In the genomic region with DNA sequence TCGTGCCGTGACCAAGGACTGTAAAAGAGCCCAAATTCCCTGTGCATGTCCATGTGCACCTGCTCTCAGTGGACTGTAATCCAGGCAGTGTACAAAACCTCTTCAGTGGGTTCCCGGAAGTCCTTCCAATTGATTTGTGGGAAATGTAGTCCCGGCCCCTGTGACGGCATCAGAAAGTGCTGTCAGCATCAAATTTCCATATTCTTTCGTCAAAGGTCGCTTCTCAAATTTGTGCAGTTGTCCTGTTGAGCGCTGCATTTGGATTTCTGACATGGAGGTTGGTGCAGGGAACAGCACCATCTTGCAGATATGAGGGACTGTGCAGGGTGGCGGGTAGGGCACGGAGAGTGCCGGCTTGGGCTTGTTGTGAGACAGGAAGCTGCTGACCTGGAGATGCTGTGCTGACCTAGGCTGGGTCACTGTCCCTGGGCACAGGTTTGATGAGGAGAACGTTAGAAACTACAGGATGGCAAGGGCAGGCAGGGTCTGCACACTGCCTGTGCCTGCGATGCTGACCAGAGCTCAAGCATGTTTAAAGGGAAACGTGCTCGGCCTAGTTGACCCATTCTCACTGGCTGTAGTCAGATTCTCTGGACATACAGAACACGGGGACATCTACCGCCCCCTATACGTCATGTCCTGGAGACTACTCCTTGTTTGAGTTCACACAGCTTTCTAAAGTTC, we compare ENCODE assay signal across 8 mouse cellular contexts. TPM values are rescaled to one million over a fixed set of nuclear protein-coding genes. Genes with fewer than 3 reads are reported as not detected.
DNase-seq lines count a peak whose midpoint lies in the region; ATAC-seq and TF ChIP-seq lines count a peak whose summit lies in the region.

No protein-coding gene starts in this region.

- H3K27ac ChIP-seq in forebrain, embryonic 14.5 days (ENCODE audit: low read depth, low read length): no peak overlapping the region

- H3K9me3 ChIP-seq in forebrain, embryonic 14.5 days (replicated peaks; ENCODE audit: control insufficient read depth, low read length): no peaks in the 10 kb centered on the region

- H3K27me3 ChIP-seq in forebrain, embryonic 14.5 days (replicated peaks; ENCODE audit: control insufficient read depth, insufficient read depth, low read length): no peaks in the 10 kb centered on the region

- H3K4me1 ChIP-seq in forebrain, embryonic 14.5 days (ENCODE audit: control insufficient read depth, insufficient read depth, low read length): peaks cover 6% of the 10 kb centered on the region; the same call in 1 of the 2 replicates
- H3K4me1 ChIP-seq in lung, adult 2 months (ENCODE audit: control insufficient read depth, insufficient read depth, low read length): peaks cover 2% of the 10 kb centered on the region; the same call in 1 of the 2 replicates

- peak overlapping the region; percentile 76 for H3K4me2 ChIP-seq in forebrain, embryonic 14.5 days (ENCODE audit: low read length)

- no peaks in the 10 kb centered on the region for H3K36me3 ChIP-seq in forebrain, embryonic 14.5 days (ENCODE audit: control insufficient read depth, insufficient read depth, low read length)

- WGBS in forebrain, embryonic 14.5 days: 1% methylated on average over 18 of the region's 18 CpGs
- WGBS in lung, adult 2 months: 1% methylated on average over 18 of the region's 18 CpGs

- no peak for TF ChIP-seq POLR2A in lung, adult 2 months (IDR thresholded peaks at IDR 0.05; ENCODE audit: borderline replicate concordance, extremely low read depth, low read depth, low read length)

- peak overlapping the region; percentile 69 for H3K9ac ChIP-seq in forebrain, embryonic 14.5 days (ENCODE audit: low read length)

- peak; percentile 92 for DNase-seq in ES-CJ7 (ENCODE audit: low read depth, low spot score)
- DNase-seq in cerebellum, adult 11 months: peak; percentile 77
- DNase-seq in forebrain, embryonic 14.5 days (ENCODE audit: low spot score): peak; percentile 95
- DNase-seq in heart, postnatal 25 days (ENCODE audit: low spot score): peak; percentile 53
- DNase-seq in layer of hippocampus, adult 18-20 months (ENCODE audit: low spot score in 2 of 2): peak; percentile 88 to 94
- peak; percentile 85 for DNase-seq in lung, adult 2 months
- DNase-seq in thymus, adult 18-20 months: peak; percentile 51 to 62

- peak overlapping the region; percentile 69 for H3K4me3 ChIP-seq in forebrain, embryonic 14.5 days (ENCODE audit: low read depth, low read length)
- peak overlapping the region; percentile 94 for H3K4me3 ChIP-seq in lung, adult 2 months (replicated peaks; ENCODE audit: extremely low read depth, low read depth, low read length)

- TF ChIP-seq CTCF in lung, adult 2 months (IDR thresholded peaks at IDR 0.05; ENCODE audit: insufficient read depth, low read length): no peak

- peak; percentile 98 for ATAC-seq in forebrain, embryonic 14.5 days
- peak; percentile 95 for ATAC-seq in neutrophil, adult 5-6 weeks (ENCODE audit: extremely low read depth, insufficient number of reproducible peaks, low FRiP score, poor library complexity, severe bottlenecking)

- intact Hi-C loops in heart, postnatal 25 days (cut with DNase I): loop anchor here (1.0 to 10.0 kb wide), 5 partner anchors 19 to 717 kb away; a partner anchor contains a TSS

RNA-seq across cellular contexts. Expression of a gene that starts 6.7 kb away (rescaled TPM):
- 3.9 and 4.8 TPM in 2 replicates for polyA plus RNA-seq in forebrain, embryonic 14.5 days (2014; fragmentation: Nextera tagmentation; extraction: Ambion mirVana)
- total RNA-seq in heart, postnatal 25 days (2021): 1 to 10 TPM; 4.4 to 5.8 TPM
- total RNA-seq in layer of hippocampus, adult 18-20 months (2021): 10 to 100 TPM in 1 of 2 experiments, 1 to 10 TPM in 1; 9.9 to 13.7 TPM
- 0.11 and 0.21 TPM in 2 replicates for polyA plus RNA-seq in lung, adult 2 months (2012; rRNA removed)
- total RNA-seq in neutrophil, adult 5-6 weeks (2017): 4.2 and 4.3 TPM in 2 replicates

RNA-seq across cellular contexts. Expression of a gene that starts 12.1 kb away (rescaled TPM):
- polyA plus RNA-seq in forebrain, embryonic 14.5 days (2014; fragmentation: Nextera tagmentation; extraction: Ambion mirVana): not detected in 2 replicates
- 1 to 10 TPM in 1 of 2 experiments, under 1 TPM in 1; 0.95 to 1.1 TPM for total RNA-seq in heart, postnatal 25 days (2021)
- under 1 TPM; 0.58 to 0.74 TPM for total RNA-seq in layer of hippocampus, adult 18-20 months (2021)
- polyA plus RNA-seq in lung, adult 2 months (2012; rRNA removed): 0.05 and 0.12 TPM in 2 replicates
- 1.3 and 1.8 TPM in 2 replicates for total RNA-seq in neutrophil, adult 5-6 weeks (2017)

RNA-seq across cellular contexts. Expression of a gene that starts 19.8 kb away (rescaled TPM):
- polyA plus RNA-seq in forebrain, embryonic 14.5 days (2014; fragmentation: Nextera tagmentation; extraction: Ambion mirVana): 1.6 and 2.2 TPM in 2 replicates
- 1 to 10 TPM; 2.0 to 3.3 TPM for total RNA-seq in heart, postnatal 25 days (2021)
- 1 to 10 TPM; 2.9 to 3.1 TPM for total RNA-seq in layer of hippocampus, adult 18-20 months (2021)
- polyA plus RNA-seq in lung, adult 2 months (2012; rRNA removed): 1.5 and 3.1 TPM in 2 replicates
- total RNA-seq in neutrophil, adult 5-6 weeks (2017): 0.98 and 5.4 TPM in 2 replicates

RNA-seq across cellular contexts. Expression of a gene that starts 30.4 kb away (rescaled TPM):
- polyA plus RNA-seq in forebrain, embryonic 14.5 days (2014; fragmentation: Nextera tagmentation; extraction: Ambion mirVana): 13.7 and 14.2 TPM in 2 replicates
- 1 to 10 TPM; 1.2 to 1.9 TPM for total RNA-seq in heart, postnatal 25 days (2021)
- total RNA-seq in layer of hippocampus, adult 18-20 months (2021): 1 to 10 TPM; 2.4 to 3.2 TPM
- polyA plus RNA-seq in lung, adult 2 months (2012; rRNA removed): 0.10 and 0.14 TPM in 2 replicates
- total RNA-seq in neutrophil, adult 5-6 weeks (2017): 4.1 and 4.2 TPM in 2 replicates

RNA-seq across cellular contexts. Expression of a gene that starts 44.8 kb away (rescaled TPM):
- polyA plus RNA-seq in forebrain, embryonic 14.5 days (2014; fragmentation: Nextera tagmentation; extraction: Ambion mirVana): 6.1 and 6.7 TPM in 2 replicates
- total RNA-seq in heart, postnatal 25 days (2021): 1 to 10 TPM; 2.9 to 3.8 TPM
- 1 to 10 TPM; 5.6 to 6.6 TPM for total RNA-seq in layer of hippocampus, adult 18-20 months (2021)
- 0.37 and 2.2 TPM in 2 replicates for polyA plus RNA-seq in lung, adult 2 months (2012; rRNA removed)
- total RNA-seq in neutrophil, adult 5-6 weeks (2017): 13.0 and 14.3 TPM in 2 replicates
